Mouse (Mus musculus) liver, adult 2 months (tissue): Measurements from ENCODE around the gene Cmip.

ENCODE experiments used
- CTCF ChIP-seq: fragments of 200-500 bp; IDR thresholded peaks from 2 replicates; pipeline ENCODE4 v1.5.1; 2011; ENCODE audit warnings: low read depth, low read length, control low read depth
- POLR2A ChIP-seq: fragments of 200-500 bp; IDR thresholded peaks from 2 replicates; pipeline ENCODE4 v1.6.1; 2011; ENCODE audit warnings: low read length, control low read depth; ENCODE audit not compliant: insufficient read depth; ENCODE audit errors: extremely low read depth

- no peak for TF ChIP-seq CTCF
- no peak for TF ChIP-seq POLR2A
Measured at GRCm38 (mm10) chr8:117399229-117399628, 142.4 kb downstream of the Cmip start.
